Mouse (Mus musculus) liver, embryonic 11.5 days (tissue): ENCODE measurements around the gene Adamts1. TPM values are rescaled to one million over a fixed set of nuclear protein-coding genes. Genes with fewer than 3 reads are reported as not detected.

Source experiments
- ATAC-seq: fragments of 200-750 bp; cut with Nextera tagmentation; replicated peaks from 2 replicates; pipeline ENCODE4 v1.8.0; 2017; ENCODE audit warnings: moderate number of reproducible peaks, mild to moderate bottlenecking, moderate TSS enrichment, moderate library complexity; ENCODE audit not compliant: low FRiP score
- DNase-seq: peaks from one replicate; pipeline ENCODE4 v3.0.0-alpha.2; 2017; ENCODE audit warnings: low spot score
- H3K27ac ChIP-seq: fragments of 300-500 bp; sonication (generic); 2 replicates; pipeline ENCODE4 v1.5.1; 2014; ENCODE audit warnings: mild to moderate bottlenecking, low read depth, low read length, control low read depth
- H3K27me3 ChIP-seq: fragments of 300-500 bp; sonication (generic); replicated peaks from 2 replicates; pipeline ENCODE4 v1.6.1; 2014; ENCODE audit warnings: low read length, mixed read lengths; ENCODE audit not compliant: control insufficient read depth, insufficient read depth
- H3K36me3 ChIP-seq: fragments of 300-500 bp; sonication (generic); 2 replicates; pipeline ENCODE4 v1.6.1; 2014; ENCODE audit warnings: mild to moderate bottlenecking, low read length, moderate library complexity, mixed read lengths; ENCODE audit not compliant: control insufficient read depth, insufficient read depth
- H3K4me1 ChIP-seq: fragments of 300-500 bp; sonication (generic); replicated peaks from 2 replicates; pipeline ENCODE4 v1.6.1; 2014; ENCODE audit warnings: low read length, mixed read lengths; ENCODE audit not compliant: control insufficient read depth, insufficient read depth
- H3K4me2 ChIP-seq: fragments of 300-500 bp; sonication (generic); 2 replicates; pipeline ENCODE4 v1.6.1; 2014; ENCODE audit warnings: mild to moderate bottlenecking, control low read depth, moderate library complexity
- H3K4me3 ChIP-seq: fragments of 300-500 bp; sonication (generic); 2 replicates; pipeline ENCODE4 v1.5.1; 2014; ENCODE audit warnings: low read depth, low read length, control low read depth
- H3K9ac ChIP-seq: fragments of 300-500 bp; sonication (generic); 2 replicates; pipeline ENCODE4 v1.6.1; 2014; ENCODE audit warnings: low read depth, low read length, control low read depth
- H3K9me3 ChIP-seq: fragments of 300-500 bp; sonication (generic); 2 replicates; pipeline ENCODE4 v1.6.1; 2016; ENCODE audit warnings: low read length, inconsistent platforms, mixed read lengths; ENCODE audit not compliant: control insufficient read depth
- WGBS: fragments of 180-500 bp; shearing (Covaris S2); extraction: QIAGEN DNeasy Blood & Tissue Kit; methylation state at CpG from one replicate; pipeline ENCODE4 v1.1.7; 2014; 5-methylcytosine and 5-hydroxymethylcytosine counted together
- polyA plus RNA-seq: library from polyadenylated mRNA; unstranded; fragments of >200 nt; fragmentation: Nextera tagmentation; extraction: Ambion mirVana; gene quantifications from 2 replicates; pipeline ENCODE4 v1.2.1, GENCODE M21; 2014

Adamts1 gene
- polyA plus RNA-seq, 1 experiment from 2014 or later, result 23.6 TPM

DNA sequence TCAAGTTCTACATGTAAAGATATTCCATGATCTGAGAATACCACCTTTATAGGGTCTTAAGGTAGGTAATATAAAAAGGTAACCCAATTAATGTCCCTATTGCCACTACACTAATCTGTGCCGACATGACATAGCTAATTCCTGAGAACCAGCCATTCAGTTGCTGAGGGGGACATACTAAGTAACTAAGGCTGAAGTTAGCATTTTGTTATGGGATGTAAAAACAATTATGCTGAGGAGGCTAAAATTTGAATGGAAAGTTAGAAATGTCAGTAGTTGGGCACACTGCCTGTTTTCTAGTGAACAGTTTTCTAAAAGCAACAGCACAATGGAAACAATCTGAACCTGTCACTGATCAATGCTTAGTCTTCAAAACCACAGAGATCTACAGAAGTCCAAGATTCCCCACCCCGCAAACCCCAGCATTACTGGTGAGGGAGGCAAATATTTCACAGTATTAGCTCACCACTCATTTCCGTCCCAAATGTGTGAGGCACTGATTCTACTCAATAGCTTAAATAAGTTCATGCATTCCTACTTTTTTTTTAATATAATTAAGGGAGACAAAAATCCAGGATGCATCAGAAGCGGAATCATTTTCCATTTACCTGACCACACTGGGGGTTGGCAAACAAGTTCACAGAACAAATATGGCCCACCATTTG, 9.6 kb downstream of the Adamts1 start:
- Histone ChIP-seq H3K9ac (no peak overlapping the region), H3K36me3 (peaks cover 15% of the 10 kb centered on the region; the same call in 1 of the 2 replicates), H3K4me3 (no peak overlapping the region), H3K4me1 (no peaks in the 10 kb centered on the region), H3K9me3 (no peaks in the 10 kb centered on the region), H3K4me2 (no peak overlapping the region), H3K27me3 (no peaks in the 10 kb centered on the region), H3K27ac (no peak overlapping the region)
- ATAC-seq, result no peak
- DNase-seq, result no peak
- 82% methylated on average over 4 of the region's 4 CpGs for WGBS

DNA sequence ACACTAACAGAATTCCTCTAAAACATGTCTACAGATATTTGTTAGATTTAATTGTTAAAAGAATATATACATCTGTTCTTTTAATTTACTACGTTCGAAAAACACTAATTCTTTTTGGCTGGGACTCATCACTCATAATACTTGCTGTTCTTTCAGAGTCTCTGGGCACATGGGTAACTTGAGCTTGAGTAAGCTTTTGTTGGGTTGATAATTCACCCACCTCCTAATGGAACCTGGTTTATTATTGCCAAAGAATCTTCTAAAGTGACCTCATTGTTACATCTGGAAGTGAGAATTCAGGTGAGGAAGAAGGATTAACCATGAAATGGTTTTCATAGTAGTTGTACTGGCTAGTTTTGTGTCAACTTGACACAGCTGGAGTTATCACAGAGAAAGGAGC, 21.8 kb downstream of the Adamts1 start:
- Histone ChIP-seq H3K27ac (no peak overlapping the region), H3K4me3 (no peak overlapping the region), H3K36me3 (no peaks in the 10 kb centered on the region), H3K9me3 (no peaks in the 10 kb centered on the region), H3K9ac (no peak overlapping the region), H3K4me1 (no peaks in the 10 kb centered on the region), H3K4me2 (no peak overlapping the region), H3K27me3 (no peaks in the 10 kb centered on the region)
- ATAC-seq, result no peak
- 88% methylated on average over 2 of the region's 2 CpGs for WGBS
- no peak for DNase-seq

- Histone ChIP-seq H3K27me3 (no peaks in the 10 kb centered on the region), H3K4me3 (no peak overlapping the region), H3K9ac (no peak overlapping the region), H3K4me1 (no peaks in the 10 kb centered on the region), H3K27ac (no peak overlapping the region), H3K9me3 (no peaks in the 10 kb centered on the region), H3K36me3 (no peaks in the 10 kb centered on the region), H3K4me2 (no peak overlapping the region)
- ATAC-seq (no peak), DNase-seq (no peak)
Observed at GRCm38 (mm10) chr16:85779775-85780174, 23.1 kb downstream of the Adamts1 start.

- WGBS, result 78% methylated on average over 3 of the region's 3 CpGs
Observed at GRCm38 (mm10) chr16:85772272-85772671, 30.6 kb downstream of the Adamts1 start.

GRCm38 (mm10) chr16:85767341-85767740, 35.6 kb downstream of the Adamts1 start:
- DNase-seq (no peak), ATAC-seq (no peak)
- Histone ChIP-seq H3K4me1 (no peaks in the 10 kb centered on the region), H3K4me3 (no peak overlapping the region), H3K36me3 (no peaks in the 10 kb centered on the region), H3K9me3 (no peaks in the 10 kb centered on the region), H3K27ac (no peak overlapping the region), H3K27me3 (no peaks in the 10 kb centered on the region), H3K4me2 (no peak overlapping the region), H3K9ac (no peak overlapping the region)
- 47% methylated on average over 4 of the region's 4 CpGs for WGBS

More at GRCm38 (mm10) chr16:85772272-85772671, 30.6 kb downstream of the Adamts1 start:
- Histone ChIP-seq H3K27ac (no peak overlapping the region), H3K4me3 (no peak overlapping the region), H3K27me3 (no peaks in the 10 kb centered on the region), H3K4me2 (no peak overlapping the region), H3K9me3 (no peaks in the 10 kb centered on the region), H3K9ac (no peak overlapping the region), H3K36me3 (no peaks in the 10 kb centered on the region), H3K4me1 (no peaks in the 10 kb centered on the region)
- no peak for DNase-seq
- no peak for ATAC-seq

- no peak overlapping the region for H3K27ac ChIP-seq
- H3K27me3 ChIP-seq, result no peaks in the 10 kb centered on the region
- DNase-seq, result no peak
- no peaks in the 10 kb centered on the region for H3K4me1 ChIP-seq
- H3K4me2 ChIP-seq, result no peak overlapping the region
- H3K4me3 ChIP-seq, result no peak overlapping the region
- H3K36me3 ChIP-seq, result no peaks in the 10 kb centered on the region
- no peak overlapping the region for H3K9ac ChIP-seq
- ATAC-seq, result no peak
- H3K9me3 ChIP-seq, result no peaks in the 10 kb centered on the region
- 56% methylated on average over 8 of the region's 8 CpGs for WGBS
Observed at GRCm38 (mm10) chr16:85765697-85766096, 37.2 kb downstream of the Adamts1 start.

GRCm38 (mm10) chr16:85765167-85765566, 37.7 kb downstream of the Adamts1 start:
- no peak overlapping the region for H3K27ac ChIP-seq
- H3K27me3 ChIP-seq, result no peaks in the 10 kb centered on the region
- no peaks in the 10 kb centered on the region for H3K4me1 ChIP-seq
- no peaks in the 10 kb centered on the region for H3K9me3 ChIP-seq
- 81% methylated on average over 6 of the region's 6 CpGs for WGBS
- H3K36me3 ChIP-seq, result no peaks in the 10 kb centered on the region
- H3K4me3 ChIP-seq, result no peak overlapping the region
- no peak overlapping the region for H3K4me2 ChIP-seq
- H3K9ac ChIP-seq, result no peak overlapping the region
- ATAC-seq, result no peak
- no peak for DNase-seq

- no peaks in the 10 kb centered on the region for H3K9me3 ChIP-seq
- no peak overlapping the region for H3K4me3 ChIP-seq
- H3K9ac ChIP-seq, result no peak overlapping the region
- DNase-seq (no peak), ATAC-seq (no peak)
- no peak overlapping the region for H3K4me2 ChIP-seq
- H3K27me3 ChIP-seq, result no peaks in the 10 kb centered on the region
- H3K4me1 ChIP-seq, result no peaks in the 10 kb centered on the region
- WGBS, result 84% methylated on average over 10 of the region's 10 CpGs
- no peak overlapping the region for H3K27ac ChIP-seq
- no peaks in the 10 kb centered on the region for H3K36me3 ChIP-seq
Observed at GRCm38 (mm10) chr16:85762052-85762665, 40.8 kb downstream of the Adamts1 start.

- H3K4me1 ChIP-seq, result no peaks in the 10 kb centered on the region
- DNase-seq (no peak), ATAC-seq (no peak)
- H3K9me3 ChIP-seq, result no peaks in the 10 kb centered on the region
- no peaks in the 10 kb centered on the region for H3K36me3 ChIP-seq
- no peak overlapping the region for H3K4me2 ChIP-seq
- H3K4me3 ChIP-seq, result no peak overlapping the region
- H3K27me3 ChIP-seq, result no peaks in the 10 kb centered on the region
- no peak overlapping the region for H3K9ac ChIP-seq
- no peak overlapping the region for H3K27ac ChIP-seq
- 75% methylated on average over 7 of the region's 7 CpGs for WGBS
Observed at GRCm38 (mm10) chr16:85760961-85761580, 41.8 kb downstream of the Adamts1 start.
